10 mouse cellular contexts compared by ENCODE assay signal in genomic region chr16:84583323-84583722, GRCm38 (mm10).
A peak's percentile ranks its signal among the peaks of the same experiment; 100 is the strongest.
DNase-seq lines count a peak whose midpoint lies in the region; ATAC-seq and TF ChIP-seq lines count a peak whose summit lies in the region.
"Had no signal": no experiment of that assay in that cellular context is flagged by ENCODE, and none has a peak within 500 bp of the region (broad histone marks: within the 10 kb centered on the region; RNA-seq: fewer than 3 reads in every experiment).

No protein-coding gene starts in this region.

- peak overlapping the region; percentile 66 for H3K4me3 ChIP-seq in spleen, adult 2 months (ENCODE audit: extremely low read depth, insufficient read depth, insufficient read length)
- H3K4me3 ChIP-seq in hindbrain, embryonic 11.5 days (ENCODE audit: low read depth, low read length): no peak overlapping the region
- H3K4me3 ChIP-seq in hindbrain, embryonic 16.5 days (ENCODE audit: low read length): no peak overlapping the region
- H3K4me3 ChIP-seq: hindbrain, embryonic 13.5 days; limb, embryonic 15.5 days had no signal

- DNase-seq in layer of hippocampus, adult 9-10 months (ENCODE audit: low spot score): peak; percentile 22
- no peak for DNase-seq in layer of hippocampus, postnatal 25 days (ENCODE audit: extremely low spot score in 1 of 2, low spot score in 1 of 2)
- peak; percentile 59 to 66 for DNase-seq in CD8-positive naive resting alpha-beta T cell, adult 2 months (ENCODE audit: low read depth in 2 of 2, low spot score in 2 of 2)
- DNase-seq in spleen, adult 2 months (ENCODE audit: low read depth in 1 of 2, low spot score in 2 of 2): peak; percentile 45 to 88
- no peak for DNase-seq in cerebellum, adult 11 months
- no peak for DNase-seq in hindbrain, embryonic 11.5 days (ENCODE audit: low spot score)

- peak overlapping the region; percentile 99 for H3K27ac ChIP-seq in spleen, adult 2 months (ENCODE audit: insufficient read depth, low read length)
- no peak overlapping the region for H3K27ac ChIP-seq in hindbrain, embryonic 11.5 days (ENCODE audit: low read depth, low read length)
- no peak overlapping the region for H3K27ac ChIP-seq in hindbrain, embryonic 16.5 days (ENCODE audit: low read depth, low read length)
- H3K27ac ChIP-seq: hindbrain, embryonic 13.5 days; limb, embryonic 15.5 days had no signal

- H3K4me1 ChIP-seq in spleen, adult 2 months (ENCODE audit: control insufficient read depth, insufficient read depth, insufficient read length): peaks cover 9% of the 10 kb centered on the region; the same call in 1 of the 2 replicates
- H3K4me1 ChIP-seq in hindbrain, embryonic 11.5 days (replicated peaks; ENCODE audit: control insufficient read depth, insufficient read depth, low read length): no peaks in the 10 kb centered on the region
- no peaks in the 10 kb centered on the region for H3K4me1 ChIP-seq in hindbrain, embryonic 16.5 days (ENCODE audit: control insufficient read depth, insufficient read depth, low read depth, low read length)
- H3K4me1 ChIP-seq: hindbrain, embryonic 13.5 days; limb, embryonic 15.5 days had no signal

- no peaks in the 10 kb centered on the region for H3K9me3 ChIP-seq in hindbrain, embryonic 11.5 days (ENCODE audit: control insufficient read depth, low read length)
- H3K9me3 ChIP-seq in hindbrain, embryonic 16.5 days (ENCODE audit: control insufficient read depth, low read length): no peaks in the 10 kb centered on the region
- H3K9me3 ChIP-seq: hindbrain, embryonic 13.5 days; limb, embryonic 15.5 days had no signal

- H3K27me3 ChIP-seq in spleen, adult 2 months (ENCODE audit: control insufficient read depth, insufficient read depth, low read length): no peaks in the 10 kb centered on the region
- H3K27me3 ChIP-seq in hindbrain, embryonic 11.5 days (ENCODE audit: control insufficient read depth, insufficient read depth, low read length): no peaks in the 10 kb centered on the region
- no peaks in the 10 kb centered on the region for H3K27me3 ChIP-seq in hindbrain, embryonic 16.5 days (replicated peaks; ENCODE audit: control insufficient read depth, insufficient read depth, low read length)
- H3K27me3 ChIP-seq: hindbrain, embryonic 13.5 days; limb, embryonic 15.5 days had no signal

- no peak for TF ChIP-seq POLR2A in spleen, adult 2 months (IDR thresholded peaks at IDR 0.05; ENCODE audit: low read depth, low read length)

- ATAC-seq in hematopoietic stem cell, adult 5-6 weeks (replicated peaks in 1 of 2; ENCODE audit: insufficient read depth in 1 of 2, low FRiP score in 2 of 2, low TSS enrichment in 1 of 2, low read depth in 1 of 2, poor library complexity in 2 of 2, severe bottlenecking in 2 of 2): peak; percentile 90 to 91
- ATAC-seq in hindbrain, embryonic 11.5 days (ENCODE audit: low FRiP score): no peak
- no peak for ATAC-seq in hindbrain, embryonic 16.5 days

- WGBS in spleen, adult 2 months: 10% methylated on average over 7 of the region's 7 CpGs
- WGBS in hindbrain, embryonic 11.5 days: 89% methylated on average over 7 of the region's 7 CpGs
- WGBS in hindbrain, embryonic 16.5 days: 87% methylated on average over 7 of the region's 7 CpGs

- H3K9ac ChIP-seq in hindbrain, embryonic 11.5 days (ENCODE audit: low read depth, low read length): no peak overlapping the region
- H3K9ac ChIP-seq in hindbrain, embryonic 16.5 days (ENCODE audit: low read depth, low read length): no peak overlapping the region
- H3K9ac ChIP-seq: hindbrain, embryonic 13.5 days; limb, embryonic 15.5 days had no signal

- H3K36me3 ChIP-seq in spleen, adult 2 months (ENCODE audit: control insufficient read depth, insufficient read depth, low read length): no peaks in the 10 kb centered on the region
- no peaks in the 10 kb centered on the region for H3K36me3 ChIP-seq in hindbrain, embryonic 11.5 days (ENCODE audit: control insufficient read depth, insufficient read depth, low read length)
- no peaks in the 10 kb centered on the region for H3K36me3 ChIP-seq in hindbrain, embryonic 16.5 days (ENCODE audit: control insufficient read depth, insufficient read depth, low read length)
- H3K36me3 ChIP-seq: hindbrain, embryonic 13.5 days; limb, embryonic 15.5 days had no signal

- no peak for TF ChIP-seq CTCF in spleen, adult 2 months (IDR thresholded peaks at IDR 0.05; ENCODE audit: extremely low read depth, insufficient read depth, insufficient read length, insufficient replicate concordance)

- no peak overlapping the region for H3K4me2 ChIP-seq in hindbrain, embryonic 11.5 days (replicated peaks; ENCODE audit: low read depth, low read length)
- H3K4me2 ChIP-seq in hindbrain, embryonic 16.5 days (ENCODE audit: low read length): no peak overlapping the region
- H3K4me2 ChIP-seq: hindbrain, embryonic 13.5 days; limb, embryonic 15.5 days had no signal

Comparison
In these comparisons a context has a peak if more than half of its experiments do, and no peak if none do; other contexts are left out.
1. DNase-seq: peak in layer of hippocampus, adult 9-10 months (single experiment), CD8-positive naive resting alpha-beta T cell, adult 2 months (2 of 2) and spleen, adult 2 months (2 of 2); none in layer of hippocampus, postnatal 25 days (0 of 2), cerebellum, adult 11 months (single experiment) and hindbrain, embryonic 11.5 days (single experiment).
2. ATAC-seq: peak in hematopoietic stem cell, adult 5-6 weeks (2 of 2); none in hindbrain, embryonic 11.5 days (single experiment) and hindbrain, embryonic 16.5 days (single experiment).